Mouse (Mus musculus) mouse embryonic stem cell (cell line): ENCODE measurements around the gene Map4k2.
"Not testable (repeated sequence)": the region's sequence is repeated elsewhere in the genome, so short reads cannot be mapped to it uniquely, and the experiment has no call there.

Source experiments
- in situ Hi-C, 2 experiments: fragments of 300-500 bp; cut with MboI; formaldehyde crosslinking; loops; 1 replicate in 1 of 2; 3 replicates in 1 of 2; pipeline ENCODE4 v1.14.3; 2019 to 2020; ENCODE audit warnings: low sequenced_read_pairs in 2 of 2, low pct_unique_long_range_greater_than_20kb in 1 of 2, mixed read lengths in 1 of 2; ENCODE audit not compliant: unreplicated experiment in 1 of 2

Map4k2 gene

GRCm38 (mm10) chr19:6311783-6312182 is 29.2 kb upstream of the Map4k2 start:
- in situ Hi-C loops = not testable (repeated sequence)

- in situ Hi-C loops = no loop called here
These were observed 27.1 kb upstream of the Map4k2 start for GRCm38 (mm10) chr19:6313796-6314195.

DNA sequence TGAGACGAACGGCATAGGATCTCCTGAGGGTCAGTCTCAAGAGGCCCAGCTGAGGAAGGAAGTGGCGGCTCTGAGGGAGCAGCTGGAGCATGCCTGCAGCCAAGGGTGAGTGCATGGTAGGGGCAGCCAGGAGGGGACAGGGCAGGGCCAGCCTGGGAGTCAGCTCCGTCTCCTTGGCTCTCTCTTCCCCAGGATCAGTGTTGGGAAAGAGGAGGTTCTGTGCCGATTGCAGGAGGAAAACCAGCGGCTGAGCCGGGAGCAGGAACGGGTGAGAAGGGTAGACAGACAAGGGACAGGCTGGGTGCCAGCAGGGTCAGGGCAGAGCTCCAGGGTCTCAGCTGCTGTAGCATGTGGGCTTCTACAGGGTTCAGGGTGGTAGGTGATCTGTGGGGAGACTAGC is 26.4 kb upstream of the Map4k2 start:
- in situ Hi-C loops = no loop called here

DNA sequence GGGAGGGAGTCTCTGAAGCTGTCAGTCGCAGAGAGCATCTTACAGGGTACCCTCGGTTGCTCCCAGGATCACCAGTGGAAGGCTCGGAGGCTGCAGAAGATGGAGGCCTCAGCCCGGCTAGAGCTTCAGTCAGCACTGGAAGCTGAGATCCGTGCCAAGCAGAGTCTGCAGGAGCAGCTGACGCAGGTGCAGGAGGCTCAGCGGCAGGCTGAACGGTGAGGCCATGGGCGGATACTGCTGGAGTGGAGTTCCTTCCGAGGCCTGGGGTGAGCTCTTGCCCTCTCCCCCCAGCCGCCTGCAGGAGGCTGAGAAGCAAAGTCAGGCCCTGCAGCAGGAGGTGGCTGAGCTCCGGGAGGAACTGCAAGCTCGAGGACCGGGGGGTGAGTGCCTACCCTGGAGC is 25.4 kb upstream of the Map4k2 start:
- in situ Hi-C loops = no loop called here

DNA sequence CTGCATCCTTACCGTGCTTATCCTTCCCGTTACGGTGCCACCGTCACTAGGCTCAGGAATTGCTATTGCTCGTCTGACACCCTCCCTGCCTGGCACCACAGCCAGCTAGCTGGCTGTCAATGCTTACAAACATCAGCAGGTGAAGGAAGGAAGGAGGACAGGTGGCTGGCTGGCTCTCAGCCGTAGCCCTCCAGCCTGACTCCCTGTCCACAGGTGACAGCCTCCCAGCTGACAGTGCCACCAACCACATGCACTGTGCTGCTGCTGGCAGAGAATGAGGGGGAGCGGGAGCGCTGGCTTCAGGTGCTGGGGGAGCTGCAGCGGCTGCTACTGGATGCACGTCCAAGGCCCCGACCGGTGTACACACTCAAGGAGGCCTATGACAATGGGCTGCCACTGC is 22.8 kb upstream of the Map4k2 start:
- in situ Hi-C loops = no loop called here

GRCm38 (mm10) chr19:6321358-6321757 is 19.6 kb upstream of the Map4k2 start:
- in situ Hi-C loops = no loop called here

DNA sequence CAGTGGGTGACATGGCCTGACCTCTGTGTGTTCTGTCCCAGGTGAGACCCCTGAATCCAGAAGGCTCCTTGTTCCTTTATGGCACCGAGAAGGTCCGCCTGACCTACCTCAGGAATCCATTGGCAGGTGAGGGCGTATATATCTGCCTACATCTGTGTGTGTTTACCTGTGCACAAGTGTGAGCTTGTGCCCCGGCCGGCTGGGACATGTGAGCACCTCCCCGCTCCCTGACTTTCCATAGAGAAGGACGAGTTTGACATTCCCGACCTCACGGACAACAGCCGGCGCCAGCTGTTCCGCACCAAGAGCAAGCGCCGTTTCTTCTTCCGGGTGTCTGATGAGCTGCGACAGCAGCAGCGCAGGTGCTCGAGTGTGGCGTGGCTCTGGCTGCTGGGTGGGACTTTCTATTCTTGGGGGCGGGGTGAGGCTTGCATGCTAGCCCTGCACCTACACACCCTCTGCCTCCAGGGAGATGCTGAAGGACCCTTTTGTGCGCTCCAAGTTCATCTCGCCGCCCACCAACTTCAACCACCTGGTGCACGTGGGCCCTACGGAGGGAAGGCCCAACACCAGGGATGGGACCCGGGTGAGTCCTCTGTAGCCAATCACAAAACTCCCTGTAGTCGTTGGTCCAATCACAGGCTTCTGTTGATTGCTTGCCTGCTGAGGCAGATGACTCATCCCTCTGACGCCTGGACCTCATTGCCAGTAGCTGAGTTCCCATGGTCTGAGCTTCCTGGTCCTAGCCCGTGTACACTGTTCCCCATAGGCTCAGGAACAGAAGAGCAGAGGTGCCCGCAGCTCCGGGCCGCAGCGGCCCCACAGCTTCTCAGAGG is 18.9 kb upstream of the Map4k2 start:
- in situ Hi-C loops = no loop called here

DNA sequence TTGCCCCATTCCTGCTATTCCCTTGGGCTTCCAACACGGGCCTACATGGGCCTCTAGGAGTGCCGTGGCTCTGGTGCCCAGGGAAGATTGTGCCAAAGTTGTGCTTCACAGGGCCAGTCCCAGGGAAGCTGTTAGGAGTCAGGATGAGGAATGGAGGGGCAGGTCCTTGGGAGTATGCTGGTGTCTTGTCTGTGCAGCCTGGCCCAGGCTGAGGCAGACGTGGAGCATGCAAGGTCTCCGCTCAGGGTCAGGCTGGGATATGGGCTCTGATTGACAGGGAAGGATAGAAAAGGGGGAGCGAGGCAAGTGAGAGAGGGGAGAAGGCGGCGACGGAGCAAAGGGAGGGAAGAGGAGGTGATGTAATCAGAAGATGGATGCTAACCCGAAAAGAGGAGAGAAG is 16.2 kb upstream of the Map4k2 start:
- in situ Hi-C loops = loop anchor here in 1 of 2 experiments (25.0 kb wide), 1 partner anchor 362 kb away; the partner anchor contains the start of gene Pola2

- in situ Hi-C loops = loop anchor here in 1 of 2 experiments (25.0 kb wide), 1 partner anchor 369 kb away; the partner anchor contains the start of gene Pola2
These were observed 9.8 kb upstream of the Map4k2 start for GRCm38 (mm10) chr19:6331178-6331577.

DNA sequence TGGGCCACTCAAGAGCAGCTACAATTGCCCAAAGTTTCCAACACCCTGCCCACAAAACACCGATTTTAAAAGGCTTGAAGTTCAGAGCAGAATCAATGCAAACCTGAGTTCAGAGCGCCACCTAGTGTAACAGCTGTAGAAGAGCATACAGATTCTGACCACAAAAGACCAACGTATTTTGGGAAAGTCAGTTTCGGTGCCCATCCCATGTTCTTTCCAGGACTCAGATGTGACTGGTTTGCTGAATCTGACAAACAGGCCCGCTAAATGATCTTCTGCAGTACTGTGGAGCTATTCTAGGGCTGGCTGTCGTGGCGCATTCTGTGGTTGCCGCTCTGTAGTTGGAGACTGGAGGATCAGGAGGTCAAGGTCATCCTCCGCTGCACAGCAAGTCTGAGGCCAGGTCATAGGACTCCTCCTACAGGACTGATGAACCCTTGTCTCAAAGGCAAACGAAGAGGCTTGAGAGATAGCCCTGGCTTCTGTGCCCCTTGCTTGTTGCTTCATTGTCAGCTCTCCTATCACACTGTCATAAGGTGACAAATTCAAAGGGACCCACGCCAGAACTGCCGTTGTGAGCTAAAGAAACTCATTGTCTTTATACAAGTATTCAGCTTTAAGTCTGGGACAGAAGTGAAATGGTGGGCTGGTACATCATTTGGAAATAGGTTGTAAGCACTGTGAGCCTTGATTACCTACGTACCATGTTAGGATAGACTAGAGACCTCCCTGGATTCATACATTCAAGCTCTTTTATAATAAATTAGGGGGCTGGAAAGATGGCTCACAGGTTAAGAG is 9.0 kb upstream of the Map4k2 start:
- in situ Hi-C loops = loop anchor here in 1 of 2 experiments (25.0 kb wide), 1 partner anchor 370 kb away; the partner anchor contains the start of gene Pola2

DNA sequence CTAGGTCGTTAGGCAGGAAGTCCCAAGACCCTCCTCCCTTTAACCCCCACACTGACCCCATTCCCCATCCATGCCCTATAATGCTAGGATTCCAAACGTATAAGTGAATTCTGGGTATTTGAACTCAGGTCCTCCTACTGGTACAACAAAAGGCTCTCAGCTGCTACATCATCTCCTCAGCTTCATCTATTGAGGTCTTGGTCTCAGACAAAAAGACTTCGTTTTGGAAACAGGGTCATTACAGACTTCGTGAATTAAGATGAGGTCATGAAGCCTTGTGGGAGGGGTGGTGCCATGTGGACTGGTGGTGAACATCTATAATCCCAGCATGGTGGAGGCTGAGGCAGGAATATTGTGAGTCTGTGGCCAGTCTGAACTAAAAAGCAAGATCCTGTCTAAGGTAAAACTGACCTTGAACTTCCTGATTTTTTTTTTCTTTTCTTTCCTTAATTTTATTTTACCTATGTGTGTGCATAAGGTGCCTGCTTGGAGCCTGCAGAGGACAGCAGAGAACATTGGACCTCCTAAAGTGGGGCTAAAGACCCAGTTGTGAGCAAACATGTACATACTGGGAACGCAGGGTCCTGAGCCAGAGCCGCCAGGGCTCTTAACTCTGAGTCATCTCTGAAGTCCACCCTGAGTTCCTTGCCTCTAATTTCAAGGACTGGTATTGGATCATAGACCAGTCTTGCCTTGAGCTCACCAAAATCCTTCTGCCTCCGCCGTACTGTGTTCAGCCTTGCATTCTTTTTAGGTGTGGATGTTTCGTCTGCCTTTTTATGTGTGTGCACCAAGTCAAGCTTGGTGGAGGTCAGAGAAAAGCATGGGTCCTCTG is 7.0 kb upstream of the Map4k2 start:
- in situ Hi-C loops = loop anchor here in 1 of 2 experiments (25.0 kb wide), 1 partner anchor 372 kb away; the partner anchor contains the start of gene Pola2

DNA sequence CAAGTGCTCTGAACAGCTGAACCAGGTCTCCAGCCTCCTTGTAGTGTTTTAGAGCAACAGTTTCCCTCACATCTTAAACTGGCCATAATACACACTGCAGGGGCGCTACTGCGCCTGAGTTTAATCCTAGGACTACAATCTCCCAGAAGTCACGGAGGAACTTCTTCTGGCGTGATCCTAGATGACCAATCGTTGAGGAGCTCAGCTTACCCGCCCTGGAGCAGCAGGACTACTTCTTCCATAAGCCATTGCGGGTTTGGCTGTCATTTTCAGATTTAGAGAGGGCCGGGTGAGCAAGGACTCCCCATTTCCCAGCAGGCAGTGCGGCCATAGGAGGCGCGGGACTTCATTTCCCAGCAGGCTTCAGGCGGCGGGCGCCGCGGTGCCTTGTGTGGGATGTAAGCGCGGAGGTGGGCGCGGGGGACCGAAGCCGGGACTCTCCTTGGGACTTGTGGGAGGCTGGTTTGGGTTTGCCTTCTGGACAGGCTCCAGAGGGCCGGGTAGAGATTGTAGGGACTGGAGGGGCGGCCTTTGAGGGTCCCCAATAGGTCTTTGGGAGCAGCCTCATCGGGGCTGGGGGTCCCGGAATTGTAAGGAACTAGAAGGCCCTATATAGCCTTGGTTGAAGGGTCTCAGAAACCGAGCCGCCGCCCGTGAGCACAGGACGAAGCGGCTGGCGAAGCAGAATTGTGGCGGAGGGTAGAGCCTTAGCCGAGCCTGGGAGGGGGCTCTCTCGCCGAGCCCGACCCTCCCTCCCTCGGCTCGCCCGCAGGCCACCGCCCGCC is 6.1 kb upstream of the Map4k2 start, which contains the start of gene Men1:
Men1 (plus strand) TSS at position 307 of the 785 bp plus-strand sequence.
- in situ Hi-C loops = loop anchor here in 1 of 2 experiments (25.0 kb wide), 1 partner anchor 373 kb away; the partner anchor contains the start of gene Pola2

DNA sequence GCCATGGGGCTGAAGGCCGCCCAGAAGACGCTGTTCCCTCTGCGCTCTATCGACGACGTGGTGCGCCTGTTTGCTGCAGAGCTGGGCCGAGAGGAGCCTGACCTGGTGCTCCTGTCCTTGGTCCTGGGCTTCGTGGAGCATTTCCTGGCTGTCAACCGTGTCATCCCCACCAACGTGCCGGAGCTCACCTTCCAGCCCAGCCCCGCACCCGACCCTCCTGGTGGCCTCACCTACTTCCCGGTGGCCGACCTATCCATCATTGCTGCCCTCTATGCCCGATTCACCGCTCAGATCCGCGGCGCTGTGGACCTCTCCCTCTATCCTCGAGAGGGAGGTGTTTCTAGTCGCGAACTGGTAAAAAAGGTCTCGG is 5.5 kb upstream of the Map4k2 start:
- in situ Hi-C loops = loop anchor here in 1 of 2 experiments (25.0 kb wide), 1 partner anchor 373 kb away; the partner anchor contains the start of gene Pola2

DNA sequence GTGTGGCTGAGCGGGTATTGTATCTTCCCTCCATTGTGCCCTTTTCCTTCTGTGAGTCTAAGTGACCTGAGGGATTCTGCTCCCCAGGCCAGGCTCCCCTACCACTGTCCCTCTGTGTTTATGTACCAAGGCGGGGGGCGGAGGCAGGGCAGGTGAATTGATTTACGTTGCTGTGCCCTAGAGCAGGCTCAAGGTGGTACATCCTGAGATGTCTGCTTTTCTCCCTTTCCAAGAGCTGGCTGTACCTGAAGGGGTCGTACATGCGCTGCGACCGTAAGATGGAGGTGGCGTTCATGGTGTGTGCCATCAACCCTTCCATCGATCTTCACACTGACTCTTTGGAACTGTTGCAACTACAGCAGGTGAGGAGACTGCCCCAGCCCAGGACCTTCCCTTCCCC is 4.0 kb upstream of the Map4k2 start:
- in situ Hi-C loops = loop anchor here in 1 of 2 experiments (25.0 kb wide), 1 partner anchor 375 kb away; the partner anchor contains the start of gene Pola2

DNA sequence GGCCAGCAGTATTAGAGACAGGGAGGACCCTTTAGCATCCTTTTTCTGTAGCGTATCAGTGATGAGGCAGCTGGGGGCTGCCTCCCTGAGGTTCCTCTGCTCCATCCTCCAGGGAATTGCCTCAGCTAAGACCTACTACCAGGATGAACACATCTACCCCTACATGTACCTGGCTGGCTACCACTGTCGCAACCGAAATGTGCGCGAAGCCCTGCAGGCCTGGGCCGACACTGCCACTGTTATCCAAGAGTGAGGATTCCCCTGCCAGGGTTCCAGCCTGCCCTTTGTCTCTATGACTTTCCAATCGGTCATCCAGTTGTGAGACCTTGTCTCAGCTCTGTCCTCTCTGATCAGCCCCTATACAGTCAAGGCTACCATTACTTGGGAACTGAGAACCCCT is 2.8 kb upstream of the Map4k2 start:
- in situ Hi-C loops = loop anchor here in 1 of 2 experiments (25.0 kb wide), 1 partner anchor 376 kb away; the partner anchor contains the start of gene Pola2

GRCm38 (mm10) chr19:6338716-6339115 is 2.2 kb upstream of the Map4k2 start:
- in situ Hi-C loops = loop anchor here in 1 of 2 experiments (25.0 kb wide), 1 partner anchor 376 kb away; the partner anchor contains the start of gene Pola2

- in situ Hi-C loops = loop anchor here in 1 of 2 experiments (25.0 kb wide), 1 partner anchor 377 kb away; the partner anchor contains the start of gene Pola2
These were observed 1.7 kb upstream of the Map4k2 start for GRCm38 (mm10) chr19:6339191-6339590.
